Mouse (Mus musculus): ENCODE data around the gene Tubb4b. TPM values are rescaled to one million over a fixed set of nuclear protein-coding genes. Genes with fewer than 3 reads are reported as not detected.

The Tubb4b gene
- polyA plus RNA-seq, 1 experiment from 2014 or later, result 581 TPM

Other genes starting within 250 kb of the Tubb4b start
- 116 and 127 TPM in 2 replicates for gene Mrpl41, start 249.6 kb downstream of the Tubb4b start, polyA plus RNA-seq (2015; fragmentation: Nextera tagmentation; extraction: Ambion mirVana)
- gene Pnpla7, start 248.7 kb downstream of the Tubb4b start, polyA plus RNA-seq (2015; fragmentation: Nextera tagmentation; extraction: Ambion mirVana), result 6.7 and 9.0 TPM in 2 replicates
- 76.5 and 91.4 TPM in 2 replicates for gene Nsmf, start 170.3 kb downstream of the Tubb4b start, polyA plus RNA-seq (2015; fragmentation: Nextera tagmentation; extraction: Ambion mirVana)
- gene Entpd8, start 144.4 kb downstream of the Tubb4b start, polyA plus RNA-seq (2015; fragmentation: Nextera tagmentation; extraction: Ambion mirVana), result 5.0 and 5.3 TPM in 2 replicates
- 0.77 and 1.1 TPM in 2 replicates for gene Noxa1, start 129.6 kb downstream of the Tubb4b start, polyA plus RNA-seq (2015; fragmentation: Nextera tagmentation; extraction: Ambion mirVana)
- 21.8 and 23.7 TPM in 2 replicates for gene Nrarp, start 43.9 kb downstream of the Tubb4b start, polyA plus RNA-seq (2015; fragmentation: Nextera tagmentation; extraction: Ambion mirVana)
- gene Tor4a, start 27.8 kb downstream of the Tubb4b start, polyA plus RNA-seq (2015; fragmentation: Nextera tagmentation; extraction: Ambion mirVana), result 11.7 and 14.1 TPM in 2 replicates
- gene Nelfb, start 13.2 kb downstream of the Tubb4b start, polyA plus RNA-seq (2015; fragmentation: Nextera tagmentation; extraction: Ambion mirVana), result 114 and 124 TPM in 2 replicates
- gene Stpg3, start 10.1 kb downstream of the Tubb4b start, polyA plus RNA-seq (2015; fragmentation: Nextera tagmentation; extraction: Ambion mirVana), result 0.23 and 0.55 TPM in 2 replicates
- 1.4 and 1.9 TPM in 2 replicates for gene Fam166a, start 6.0 kb downstream of the Tubb4b start, polyA plus RNA-seq (2015; fragmentation: Nextera tagmentation; extraction: Ambion mirVana)
- 0.78 and 0.99 TPM in 2 replicates for gene Slc34a3, start 9.7 kb upstream of the Tubb4b start, polyA plus RNA-seq (2015; fragmentation: Nextera tagmentation; extraction: Ambion mirVana)
- gene Rnf224, start 12.1 kb upstream of the Tubb4b start, polyA plus RNA-seq (2015; fragmentation: Nextera tagmentation; extraction: Ambion mirVana), result 0.31 and 0.41 TPM in 2 replicates
- gene Rnf208, start 17.6 kb upstream of the Tubb4b start, polyA plus RNA-seq (2015; fragmentation: Nextera tagmentation; extraction: Ambion mirVana), result 20.7 and 21.8 TPM in 2 replicates
- 0.51 and 0.55 TPM in 2 replicates for gene Cysrt1, start 17.8 kb upstream of the Tubb4b start, polyA plus RNA-seq (2015; fragmentation: Nextera tagmentation; extraction: Ambion mirVana)
- 5.3 and 5.4 TPM in 2 replicates for gene AL732309.1, start 22.2 kb upstream of the Tubb4b start, polyA plus RNA-seq (2015; fragmentation: Nextera tagmentation; extraction: Ambion mirVana)
- 23.4 and 23.6 TPM in 2 replicates for gene Tmem203, start 30.7 kb upstream of the Tubb4b start, polyA plus RNA-seq (2015; fragmentation: Nextera tagmentation; extraction: Ambion mirVana)
- gene Tprn, start 37.9 kb upstream of the Tubb4b start, polyA plus RNA-seq (2015; fragmentation: Nextera tagmentation; extraction: Ambion mirVana), result 9.2 and 11.3 TPM in 2 replicates
- gene Ssna1, start 47.7 kb upstream of the Tubb4b start, polyA plus RNA-seq (2015; fragmentation: Nextera tagmentation; extraction: Ambion mirVana), result 204 and 207 TPM in 2 replicates
- 123 and 129 TPM in 2 replicates for gene Anapc2, start 47.8 kb upstream of the Tubb4b start, polyA plus RNA-seq (2015; fragmentation: Nextera tagmentation; extraction: Ambion mirVana)
- gene Tmem210, start 63.4 kb upstream of the Tubb4b start, polyA plus RNA-seq (2015; fragmentation: Nextera tagmentation; extraction: Ambion mirVana), result not detected in 2 replicates
- gene Lrrc26, start 65.2 kb upstream of the Tubb4b start, polyA plus RNA-seq (2015; fragmentation: Nextera tagmentation; extraction: Ambion mirVana), result 0.46 TPM in 1 of 2 replicates, not detected in the other
- 0.53 and 0.71 TPM in 2 replicates for gene Grin1, start 94.5 kb upstream of the Tubb4b start, polyA plus RNA-seq (2015; fragmentation: Nextera tagmentation; extraction: Ambion mirVana)
- gene Man1b1, start 107.6 kb upstream of the Tubb4b start, polyA plus RNA-seq (2015; fragmentation: Nextera tagmentation; extraction: Ambion mirVana), result 50.5 and 53.2 TPM in 2 replicates
- gene Dpp7, start 131.7 kb upstream of the Tubb4b start, polyA plus RNA-seq (2015; fragmentation: Nextera tagmentation; extraction: Ambion mirVana), result 23.4 TPM in 2 replicates
- gene Uap1l1, start 141.0 kb upstream of the Tubb4b start, polyA plus RNA-seq (2015; fragmentation: Nextera tagmentation; extraction: Ambion mirVana), result 24.9 and 27.3 TPM in 2 replicates
- 40.4 and 42.7 TPM in 2 replicates for gene Sapcd2, start 147.6 kb upstream of the Tubb4b start, polyA plus RNA-seq (2015; fragmentation: Nextera tagmentation; extraction: Ambion mirVana)
- 4.5 and 4.6 TPM in 2 replicates for gene Entpd2, start 171.2 kb upstream of the Tubb4b start, polyA plus RNA-seq (2015; fragmentation: Nextera tagmentation; extraction: Ambion mirVana)
- 41.3 and 52.5 TPM in 2 replicates for gene Npdc1, start 174.6 kb upstream of the Tubb4b start, polyA plus RNA-seq (2015; fragmentation: Nextera tagmentation; extraction: Ambion mirVana)
- gene Fut7, start 198.6 kb upstream of the Tubb4b start, polyA plus RNA-seq (2015; fragmentation: Nextera tagmentation; extraction: Ambion mirVana), result 0.08 and 0.18 TPM in 2 replicates
- 11.0 and 11.1 TPM in 2 replicates for gene Abca2, start 204.0 kb upstream of the Tubb4b start, polyA plus RNA-seq (2015; fragmentation: Nextera tagmentation; extraction: Ambion mirVana)
- gene Clic3, start 232.1 kb upstream of the Tubb4b start, polyA plus RNA-seq (2015; fragmentation: Nextera tagmentation; extraction: Ambion mirVana), result 3.6 and 3.9 TPM in 2 replicates
- 30.4 and 31.8 TPM in 2 replicates for gene Paxx, start 236.4 kb upstream of the Tubb4b start, polyA plus RNA-seq (2015; fragmentation: Nextera tagmentation; extraction: Ambion mirVana)
- 1.6 and 2.2 TPM in 2 replicates for gene Ptgds, start 245.3 kb upstream of the Tubb4b start, polyA plus RNA-seq (2015; fragmentation: Nextera tagmentation; extraction: Ambion mirVana)